Comparison of ENCODE assay signal across 31 mouse cellular contexts in the genomic region with DNA sequence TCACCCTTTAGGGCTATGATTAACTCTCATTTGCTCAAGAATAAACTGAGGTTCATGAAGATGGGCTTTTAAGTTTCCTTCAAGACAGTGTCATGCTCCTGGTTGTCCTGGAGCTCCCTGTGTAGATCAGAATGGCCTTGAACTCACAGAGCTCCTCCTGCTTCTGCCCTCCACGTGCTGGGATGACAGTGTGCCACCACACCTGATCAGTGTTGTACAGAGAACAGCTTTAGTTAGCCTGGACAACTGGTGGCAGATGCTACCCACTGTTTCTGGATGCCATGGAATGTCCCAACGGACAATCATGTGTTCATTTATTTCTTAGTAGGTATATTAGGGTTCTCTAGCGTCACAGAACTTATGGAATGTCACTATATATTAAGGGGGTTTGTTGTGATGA.
"Had no signal": no experiment of that assay in that cellular context is flagged by ENCODE, and none has a peak within 500 bp of the region (broad histone marks: within the 10 kb centered on the region; RNA-seq: fewer than 3 reads in every experiment).

No protein-coding gene starts in this region.

- H3K4me3 ChIP-seq: left cerebral cortex, adult 2 months; limb, embryonic 10.5 days; limb, embryonic 12.5 days; limb, embryonic 13.5 days; limb, embryonic 15.5 days; liver, embryonic 12.5 days; liver, embryonic 13.5 days; liver, embryonic 15.5 days; lung, embryonic 15.5 days; megakaryocyte, embryonic 14.5 days; midbrain, embryonic 10.5 days; midbrain, embryonic 12.5 days; midbrain, embryonic 13.5 days; midbrain, embryonic 15.5 days had no signal

- H3K27ac ChIP-seq: left cerebral cortex, adult 2 months; limb, embryonic 10.5 days; liver, embryonic 12.5 days; liver, embryonic 13.5 days; liver, embryonic 14.5 days; liver, embryonic 15.5 days; lung, embryonic 15.5 days; macrophage; midbrain, embryonic 10.5 days; midbrain, embryonic 12.5 days; midbrain, embryonic 13.5 days; midbrain, embryonic 15.5 days had no signal

- H3K9ac ChIP-seq: limb, embryonic 12.5 days; limb, embryonic 13.5 days; limb, embryonic 15.5 days; liver, embryonic 12.5 days; liver, embryonic 13.5 days; liver, embryonic 14.5 days; liver, embryonic 15.5 days; liver, postnatal 0 days; lung, embryonic 14.5 days; lung, embryonic 15.5 days; midbrain, embryonic 12.5 days; midbrain, embryonic 13.5 days; midbrain, embryonic 15.5 days had no signal

- H3K4me2 ChIP-seq: limb, embryonic 12.5 days; limb, embryonic 13.5 days; limb, embryonic 15.5 days; liver, embryonic 11.5 days; liver, embryonic 12.5 days; liver, embryonic 13.5 days; liver, embryonic 15.5 days; lung, embryonic 14.5 days; lung, embryonic 15.5 days; midbrain, embryonic 11.5 days; midbrain, embryonic 12.5 days; midbrain, embryonic 13.5 days; midbrain, embryonic 15.5 days had no signal

- ATAC-seq: liver, embryonic 12.5 days; liver, postnatal 0 days; lung, postnatal 0 days; midbrain, embryonic 13.5 days; midbrain, embryonic 15.5 days; midbrain, embryonic 16.5 days had no signal

- H3K27me3 ChIP-seq: limb, embryonic 12.5 days; limb, embryonic 13.5 days; limb, embryonic 15.5 days; liver, embryonic 13.5 days; lung, embryonic 15.5 days; midbrain, embryonic 13.5 days; midbrain, embryonic 15.5 days had no signal

- DNase-seq: left cerebral cortex, postnatal 4 days; liver; liver, embryonic 13.5 days; liver, postnatal 0 days; lung, adult 18-20 months; lung, adult 2 months; lung, embryonic 14.5 days; lung, postnatal 10 days; lung, postnatal 14 days; lung, postnatal 36 days; lung, postnatal 4 days; midbrain, embryonic 14.5 days had no signal

- H3K36me3 ChIP-seq: limb, embryonic 10.5 days; limb, embryonic 12.5 days; limb, embryonic 13.5 days; limb, embryonic 15.5 days; liver, embryonic 12.5 days; liver, embryonic 13.5 days; liver, embryonic 15.5 days; lung, embryonic 15.5 days; midbrain, embryonic 10.5 days; midbrain, embryonic 12.5 days; midbrain, embryonic 13.5 days; midbrain, embryonic 15.5 days had no signal

- H3K9me3 ChIP-seq: limb, embryonic 10.5 days; limb, embryonic 12.5 days; limb, embryonic 13.5 days; limb, embryonic 15.5 days; liver, embryonic 12.5 days; liver, embryonic 13.5 days; liver, embryonic 15.5 days; lung, embryonic 15.5 days; megakaryocyte, embryonic 14.5 days; midbrain, embryonic 10.5 days; midbrain, embryonic 12.5 days; midbrain, embryonic 13.5 days; midbrain, embryonic 15.5 days had no signal

- H3K4me1 ChIP-seq: midbrain, embryonic 12.5 days had no signal
